Mouse (Mus musculus) embryonic facial prominence, embryonic 14.5 days (tissue): ENCODE measurements around the gene Fcrla. TPM values are rescaled to one million over a fixed set of nuclear protein-coding genes. Genes with fewer than 3 reads are reported as not detected.
A peak's percentile ranks its signal among the peaks of the same experiment; 100 is the strongest.

Experiments
- ATAC-seq: fragments of 200-750 bp; cut with Nextera tagmentation; 2 replicates; pipeline ENCODE4 v1.8.0; 2017; ENCODE audit warnings: low read depth, moderate number of reproducible peaks, moderate TSS enrichment
- DNase-seq: peaks from one replicate; pipeline ENCODE4 v3.0.0-alpha.2; 2015; ENCODE audit warnings: low spot score
- H3K27ac ChIP-seq: fragments of 300-500 bp; sonication (generic); replicated peaks from 2 replicates; pipeline ENCODE4 v1.5.1; 2014; ENCODE audit warnings: low read depth, mild to moderate bottlenecking, low read length, moderate library complexity
- H3K27me3 ChIP-seq: fragments of 300-500 bp; sonication (generic); replicated peaks from 2 replicates; pipeline ENCODE4 v1.6.1; 2014; ENCODE audit warnings: low read length; ENCODE audit not compliant: control insufficient read depth, insufficient read depth
- H3K36me3 ChIP-seq: fragments of 300-500 bp; sonication (generic); 2 replicates; pipeline ENCODE4 v1.6.1; 2014; ENCODE audit warnings: low read length, mixed read lengths; ENCODE audit not compliant: control insufficient read depth, insufficient read depth
- H3K4me1 ChIP-seq: fragments of 300-500 bp; sonication (generic); 2 replicates; pipeline ENCODE4 v1.6.1; 2014; ENCODE audit warnings: antibody characterized with exemption, low read length; ENCODE audit not compliant: control insufficient read depth, insufficient read depth
- H3K4me2 ChIP-seq: fragments of 300-500 bp; sonication (generic); 2 replicates; pipeline ENCODE4 v1.6.1; 2014; ENCODE audit warnings: low read depth, mild to moderate bottlenecking, low read length, moderate library complexity, mixed read lengths
- H3K4me3 ChIP-seq: fragments of 300-500 bp; sonication (generic); 2 replicates; pipeline ENCODE4 v1.5.1; 2014; ENCODE audit warnings: low read depth, mild to moderate bottlenecking, low read length
- H3K9ac ChIP-seq: fragments of 300-500 bp; sonication (generic); 2 replicates; pipeline ENCODE4 v1.6.1; 2014; ENCODE audit warnings: low read depth, mild to moderate bottlenecking, low read length, moderate library complexity, mixed read lengths
- H3K9me3 ChIP-seq: fragments of 300-500 bp; sonication (generic); 2 replicates; pipeline ENCODE4 v1.6.1; 2016; ENCODE audit warnings: low read length; ENCODE audit not compliant: control insufficient read depth
- WGBS: fragments of 180-500 bp; shearing (Covaris S2); extraction: QIAGEN DNeasy Blood & Tissue Kit; methylation state at CpG from one replicate; pipeline ENCODE4 v1.1.7; 2014; 5-methylcytosine and 5-hydroxymethylcytosine counted together
- polyA plus RNA-seq: library from polyadenylated mRNA; unstranded; fragments of >200 nt; fragmentation: Nextera tagmentation; extraction: Ambion mirVana; gene quantifications from 2 replicates; pipeline ENCODE4 v1.2.1, GENCODE M21; 2014

The Fcrla gene
- polyA plus RNA-seq, 1 experiment from 2014 or later: not detected

GRCm38 (mm10) chr1:170903485-170903884 lies 23.9 kb downstream of the Fcrla start:
- H3K4me3 ChIP-seq: no peak overlapping the region
- 67% methylated on average over 5 of the region's 5 CpGs for WGBS
- H3K9me3 ChIP-seq: no peaks in the 10 kb centered on the region
- H3K36me3 ChIP-seq: no peaks in the 10 kb centered on the region
- peaks cover 32% of the 10 kb centered on the region for H3K27me3 ChIP-seq
- H3K27ac ChIP-seq: no peak overlapping the region
- no peak overlapping the region for H3K9ac ChIP-seq
- no peak for ATAC-seq
- H3K4me2 ChIP-seq: no peak overlapping the region
- H3K4me1 ChIP-seq: peaks cover 3% of the 10 kb centered on the region; the same call in 1 of the 2 replicates
- no peak for DNase-seq

DNA sequence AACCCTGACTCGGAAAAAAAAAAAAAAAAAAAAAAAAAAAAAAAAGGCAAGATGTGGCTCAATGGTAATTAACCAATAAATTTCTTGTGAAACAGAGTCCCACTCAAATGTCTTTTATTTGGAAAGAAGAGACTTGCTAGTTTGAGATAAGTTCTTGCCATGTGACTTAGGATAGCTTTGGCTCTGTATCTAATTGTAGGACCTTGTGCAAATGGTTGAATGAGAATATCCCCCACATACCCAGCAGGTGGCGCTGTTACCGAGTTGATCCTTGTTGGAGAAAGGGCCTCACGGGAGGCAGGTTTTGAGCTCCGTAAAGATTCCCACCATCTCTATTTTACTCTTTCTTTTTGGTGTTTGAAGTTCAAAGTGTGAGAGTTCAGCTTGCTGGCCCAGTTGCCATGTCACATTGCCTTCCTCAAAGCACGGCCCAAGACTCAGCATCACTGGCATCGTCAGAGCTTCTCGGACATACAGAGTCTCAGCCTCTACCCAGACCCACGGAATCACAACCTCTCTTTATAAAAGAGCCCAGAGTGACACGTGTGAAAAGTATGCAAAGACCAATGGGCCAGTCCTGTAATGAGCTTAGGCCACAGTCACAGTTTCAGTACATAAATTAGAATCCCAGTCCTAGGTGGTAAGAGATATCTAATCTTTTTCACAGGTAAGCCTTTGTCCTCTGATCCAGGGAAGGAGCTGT lies 25.7 kb downstream of the Fcrla start:
- peak overlapping the region; percentile 24; the same call in 1 of the 2 replicates for H3K4me2 ChIP-seq
- WGBS: 28% methylated on average over 10 of the region's 10 CpGs

GRCm38 (mm10) chr1:170900799-170901467 lies 26.4 kb downstream of the Fcrla start:
- DNase-seq (peak; percentile 80), ATAC-seq (no peak)
- Histone ChIP-seq H3K9ac (no peak overlapping the region), H3K36me3 (no peaks in the 10 kb centered on the region), H3K9me3 (no peaks in the 10 kb centered on the region), H3K27me3 (peaks cover 6% of the 10 kb centered on the region), H3K4me2 (peak overlapping the region; percentile 29), H3K4me3 (no peak overlapping the region), H3K4me1 (no peaks in the 10 kb centered on the region), H3K27ac (no peak overlapping the region)
- 30% methylated on average over 10 of the region's 10 CpGs for WGBS

More for the DNA sequence above, 25.7 kb downstream of the Fcrla start:
- Histone ChIP-seq H3K27ac (no peak overlapping the region), H3K9me3 (no peaks in the 10 kb centered on the region), H3K27me3 (peaks cover 14% of the 10 kb centered on the region), H3K36me3 (no peaks in the 10 kb centered on the region), H3K9ac (no peak overlapping the region), H3K4me1 (no peaks in the 10 kb centered on the region), H3K4me3 (no peak overlapping the region; the same call in 1 of the 2 replicates)
- ATAC-seq (peak; percentile 65; the same call in 1 of the 2 replicates), DNase-seq (peak; percentile 83)

DNA sequence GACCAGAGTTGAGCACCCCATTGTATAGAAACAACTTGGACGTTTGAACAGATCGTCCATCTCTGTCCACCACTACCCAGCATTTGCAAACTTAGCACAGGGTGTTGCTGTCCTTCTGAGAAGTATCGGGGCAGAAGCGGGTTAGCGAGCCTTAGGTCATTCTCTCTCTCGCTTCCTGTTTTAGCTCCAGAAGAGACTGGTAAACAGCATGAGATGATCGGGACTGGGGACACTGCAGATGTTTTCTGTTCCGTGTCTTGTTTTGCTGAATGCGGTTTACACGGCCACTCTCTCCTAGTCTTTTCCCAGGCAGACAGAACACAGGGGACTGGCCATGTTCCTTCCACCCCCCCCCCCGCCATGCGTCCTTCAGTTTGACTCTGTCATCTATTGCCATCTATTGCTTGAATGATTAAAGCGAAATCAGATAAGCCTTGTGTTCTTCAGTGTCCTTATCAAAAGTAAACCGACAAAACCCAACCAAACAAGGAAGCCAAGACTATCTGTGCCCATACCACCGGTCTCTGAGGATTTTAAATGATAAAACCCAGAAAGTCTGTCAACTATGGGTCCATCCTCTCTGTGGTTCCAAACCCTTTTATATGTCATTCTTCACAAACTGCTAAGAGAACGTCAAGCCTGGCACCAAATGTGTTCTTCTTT lies 28.8 kb downstream of the Fcrla start:
- ATAC-seq: no peak
- no peaks in the 10 kb centered on the region for H3K36me3 ChIP-seq

DNA sequence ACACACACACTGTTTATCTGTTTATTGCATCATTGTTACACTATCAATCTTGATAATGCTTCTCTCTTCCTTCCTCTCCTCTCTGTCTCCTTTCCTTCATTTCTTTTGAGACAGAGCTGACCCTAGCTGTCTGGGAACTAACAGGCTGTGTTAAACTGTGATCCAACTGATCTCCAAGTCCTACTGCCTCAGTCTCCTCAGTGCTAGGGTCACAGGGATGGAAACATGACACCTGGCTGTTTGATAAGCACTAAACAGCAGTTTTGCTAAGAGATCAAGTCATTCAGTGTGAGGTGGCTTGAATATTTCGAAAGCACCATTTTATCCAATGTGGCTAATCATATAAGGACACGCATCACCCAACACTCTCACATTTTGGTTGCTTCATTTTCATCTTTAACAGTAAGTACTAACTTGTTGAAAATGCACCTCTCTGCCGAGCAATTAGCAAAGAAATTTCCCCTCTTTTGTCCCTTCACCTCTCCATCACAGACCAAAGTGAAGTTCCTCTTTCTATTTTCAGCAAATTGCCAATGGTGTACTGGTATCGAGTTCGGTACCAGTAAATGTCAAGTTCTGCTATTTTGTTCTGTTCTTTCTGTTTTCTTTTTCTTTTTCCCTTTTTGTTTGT lies 30.6 kb downstream of the Fcrla start:
- Histone ChIP-seq H3K9ac (no peak overlapping the region), H3K27ac (no peak overlapping the region), H3K4me3 (no peak overlapping the region), H3K4me2 (no peak overlapping the region), H3K4me1 (no peaks in the 10 kb centered on the region), H3K36me3 (no peaks in the 10 kb centered on the region), H3K9me3 (no peaks in the 10 kb centered on the region), H3K27me3 (peaks cover 5% of the 10 kb centered on the region; the same call in 1 of the 2 replicates)
- no peak for DNase-seq
- ATAC-seq: no peak
- WGBS: 81% methylated on average over 5 of the region's 5 CpGs

More for the DNA sequence above, 28.8 kb downstream of the Fcrla start:
- DNase-seq: no peak
- Histone ChIP-seq H3K27me3 (peaks cover 5% of the 10 kb centered on the region), H3K27ac (no peak overlapping the region), H3K4me1 (no peaks in the 10 kb centered on the region), H3K4me2 (no peak overlapping the region), H3K9ac (no peak overlapping the region), H3K4me3 (no peak overlapping the region), H3K9me3 (no peaks in the 10 kb centered on the region)
- WGBS: 73% methylated on average over 16 of the region's 16 CpGs

GRCm38 (mm10) chr1:170894603-170895602 lies 32.5 kb downstream of the Fcrla start:
- H3K9me3 ChIP-seq: no peaks in the 10 kb centered on the region
- WGBS: 56% methylated on average over 9 of the region's 9 CpGs
- no peaks in the 10 kb centered on the region for H3K4me1 ChIP-seq
- H3K4me3 ChIP-seq: no peak overlapping the region
- no peak overlapping the region for H3K4me2 ChIP-seq
- H3K27ac ChIP-seq: no peak overlapping the region
- ATAC-seq (no peak), DNase-seq (peak; percentile 69)
- peaks cover 5% of the 10 kb centered on the region; the same call in 1 of the 2 replicates for H3K27me3 ChIP-seq
- H3K36me3 ChIP-seq: no peaks in the 10 kb centered on the region
- H3K9ac ChIP-seq: no peak overlapping the region

DNA sequence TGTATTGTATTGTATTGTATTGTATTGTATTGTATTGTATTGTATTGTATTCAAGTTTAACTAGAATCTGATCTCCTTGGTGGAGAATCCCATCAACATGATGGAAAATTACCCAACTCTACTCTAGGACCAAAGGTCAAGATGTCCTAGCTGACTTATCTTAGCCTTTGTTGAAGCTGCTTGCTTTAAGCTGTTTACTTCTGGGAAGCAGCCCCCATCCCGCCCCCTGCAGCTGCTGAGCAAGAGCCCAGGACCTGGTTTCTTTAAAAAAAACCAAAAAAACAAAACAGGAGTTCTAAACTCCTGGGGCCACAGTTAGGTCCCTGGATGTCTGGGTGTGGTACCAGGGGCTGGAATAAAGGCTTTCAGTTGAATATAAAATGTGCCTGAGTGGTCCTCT lies 35.1 kb downstream of the Fcrla start:
- Histone ChIP-seq H3K27ac (no peak overlapping the region), H3K27me3 (no peaks in the 10 kb centered on the region), H3K9me3 (no peaks in the 10 kb centered on the region), H3K36me3 (no peaks in the 10 kb centered on the region), H3K9ac (no peak overlapping the region), H3K4me3 (no peak overlapping the region), H3K4me1 (no peaks in the 10 kb centered on the region), H3K4me2 (no peak overlapping the region)
- DNase-seq (no peak), ATAC-seq (no peak)
- 61% methylated on average over 1 of the region's 1 CpGs for WGBS
